ENCODE assay signal across 8 mouse cellular contexts in genomic region chr13:101509946-101510345, GRCm38 (mm10).
A peak's percentile ranks its signal among the peaks of the same experiment; 100 is the strongest.
DNase-seq lines count a peak whose midpoint lies in the region; ATAC-seq and TF ChIP-seq lines count a peak whose summit lies in the region.

No protein-coding gene starts in this region.

- H3K79me2 ChIP-seq in CH12.LX (replicated peaks; ENCODE audit: control insufficient read depth, extremely low read depth, insufficient read depth, poor library complexity, severe bottlenecking), result no peaks in the 10 kb centered on the region

- TF ChIP-seq EP300 in CH12.LX (IDR thresholded peaks at IDR 0.05; ENCODE audit: low read length), result 0 out of 2 replicates have a peak, but pooled peaks have one; percentile 11

- no peak for ATAC-seq in heart, embryonic 11.5 days (replicated peaks; ENCODE audit: insufficient number of reproducible peaks, low FRiP score, low TSS enrichment)
- ATAC-seq in forebrain, embryonic 12.5 days (ENCODE audit: low FRiP score), result no peak

- TF ChIP-seq RAD21 in CH12.LX (IDR thresholded peaks at IDR 0.05; ENCODE audit: low read depth, low read length), result peak; percentile 90

- no peak overlapping the region for H3K4me2 ChIP-seq in heart, embryonic 11.5 days
- no peak overlapping the region; the same call in 1 of the 2 replicates for H3K4me2 ChIP-seq in CH12.LX (ENCODE audit: insufficient read depth, low read depth, poor library complexity, severe bottlenecking)
- no peak overlapping the region for H3K4me2 ChIP-seq in forebrain, embryonic 12.5 days

- dilution Hi-C loops in CH12.LX (cut with MboI; ENCODE audit: extremely low pct_ligation_motif_present, extremely low pct_unique_long_range_greater_than_20kb, low sequenced_read_pairs), result no loop called here

- peak; percentile 15 for DNase-seq in heart, postnatal 4 days
- DNase-seq in CH12.LX (ENCODE audit: extremely low read depth), result peak; percentile 70
- DNase-seq in c-Kit-positive CD71-negative TER-119-negative erythroid progenitor cells, embryonic 14.5 days (ENCODE audit: low read depth), result peak; percentile 44
- DNase-seq in kidney, postnatal 14 days, result peak; percentile 42
- peak; percentile 43 for DNase-seq in retina, postnatal 1 day
- no peak for DNase-seq in right cerebral cortex, postnatal 36 days (ENCODE audit: low spot score in 2 of 2)

- TF ChIP-seq POLR2A in CH12.LX (IDR thresholded peaks at IDR 0.05; ENCODE audit: low read depth, low read length), result no peak

- H3K27ac ChIP-seq in heart, embryonic 11.5 days (ENCODE audit: low read depth, low read length), result no peak overlapping the region
- no peak overlapping the region for H3K27ac ChIP-seq in CH12.LX (ENCODE audit: insufficient read depth, low read depth)
- H3K27ac ChIP-seq in forebrain, embryonic 12.5 days, result no peak overlapping the region

- no peaks in the 10 kb centered on the region for H3K9me3 ChIP-seq in heart, embryonic 11.5 days (replicated peaks; ENCODE audit: control insufficient read depth, low read length)
- H3K9me3 ChIP-seq in CH12.LX (replicated peaks; ENCODE audit: low read length), result peaks cover 3% of the 10 kb centered on the region
- no peaks in the 10 kb centered on the region for H3K9me3 ChIP-seq in forebrain, embryonic 12.5 days

- H3K4me3 ChIP-seq in heart, embryonic 11.5 days (ENCODE audit: low read depth, low read length), result no peak overlapping the region
- no peak overlapping the region for H3K4me3 ChIP-seq in CH12.LX (replicated peaks in 1 of 3; ENCODE audit: low read depth in 2 of 3, low read length in 2 of 3, poor library complexity in 1 of 3)
- no peak overlapping the region for H3K4me3 ChIP-seq in forebrain, embryonic 12.5 days (replicated peaks)

- no peaks in the 10 kb centered on the region for H3K27me3 ChIP-seq in heart, embryonic 11.5 days (ENCODE audit: control insufficient read depth, insufficient read depth, low read length)
- no peaks in the 10 kb centered on the region for H3K27me3 ChIP-seq in CH12.LX (replicated peaks)
- H3K27me3 ChIP-seq in forebrain, embryonic 12.5 days, result no peaks in the 10 kb centered on the region

- TF ChIP-seq CTCF in CH12.LX (conservative IDR thresholded peaks at IDR 0.05 in 1 of 2, IDR thresholded peaks at IDR 0.05 in 1 of 2; ENCODE audit: low read depth in 2 of 2, low read length in 2 of 2), result peak; percentile 24 to 87; a peak in 2 of 4 replicates

- H3K4me1 ChIP-seq in heart, embryonic 11.5 days (ENCODE audit: control insufficient read depth, insufficient read depth, low read length), result no peaks in the 10 kb centered on the region
- peaks cover 0 to 12% of the 10 kb centered on the region in 2 experiments; a peak in 2 of 4 replicates for H3K4me1 ChIP-seq in CH12.LX (ENCODE audit: control insufficient read depth in 1 of 2, insufficient read depth in 2 of 2)
- no peaks in the 10 kb centered on the region for H3K4me1 ChIP-seq in forebrain, embryonic 12.5 days

- no peaks in the 10 kb centered on the region for H3K36me3 ChIP-seq in heart, embryonic 11.5 days (ENCODE audit: control insufficient read depth, insufficient read depth, low read length)
- no peaks in the 10 kb centered on the region for H3K36me3 ChIP-seq in CH12.LX (replicated peaks in 1 of 2; ENCODE audit: control insufficient read depth in 1 of 2, insufficient read depth in 1 of 2, low read length in 1 of 2)
- no peaks in the 10 kb centered on the region for H3K36me3 ChIP-seq in forebrain, embryonic 12.5 days (replicated peaks)

- in situ Hi-C loops in CH12.LX (cut with MboI; ENCODE audit: low pct_ligation_motif_present, low pct_unique_long_range_greater_than_20kb, low sequenced_read_pairs), result loop anchor here (5.0 to 25.0 kb wide), 2 partner anchors 192 to 1152 kb away; no protein-coding TSS in a partner anchor

- WGBS in heart, embryonic 11.5 days (ENCODE audit: insufficient replicate concordance), result 60% methylated on average over 1 of the region's 1 CpGs
- 71% methylated on average over 1 of the region's 1 CpGs for WGBS in forebrain, embryonic 12.5 days

- H3K9ac ChIP-seq in heart, embryonic 11.5 days (ENCODE audit: low read depth, low read length), result no peak overlapping the region
- no peak overlapping the region for H3K9ac ChIP-seq in CH12.LX (ENCODE audit: insufficient read depth, low read depth)
- H3K9ac ChIP-seq in forebrain, embryonic 12.5 days, result no peak overlapping the region

TF ChIP-seq in CH12.LX, 34 proteins besides CTCF, POLR2A, EP300 and RAD21:
- TF ChIP-seq TBP (conservative IDR thresholded peaks at IDR 0.05; ENCODE audit: low read depth, low read length) (no peak), SMC3 (IDR thresholded peaks at IDR 0.05; ENCODE audit: low read depth, low read length) (peak; percentile 89), MYC (IDR thresholded peaks at IDR 0.05; ENCODE audit: low read depth, low read length) (peak; percentile 40; the same call in 1 of the 2 replicates), PAX5 (IDR thresholded peaks at IDR 0.05; ENCODE audit: low read length) (no peak), MEF2A (IDR thresholded peaks at IDR 0.05; ENCODE audit: borderline replicate concordance, low read depth, low read length) (peak; percentile 48; the same call in 1 of the 2 replicates), JUND (conservative IDR thresholded peaks at IDR 0.05; ENCODE audit: low read depth, low read length) (no peak), USF2 (conservative IDR thresholded peaks at IDR 0.05; ENCODE audit: low read depth, low read length) (no peak), ZC3H11A (IDR thresholded peaks at IDR 0.05; ENCODE audit: low read depth, low read length) (peak; percentile 83), ZNF384 (IDR thresholded peaks at IDR 0.05; ENCODE audit: low read depth, low read length) (no peak; the same call in 1 of the 2 replicates), NELFE (IDR thresholded peaks at IDR 0.05; ENCODE audit: low read depth, low read length) (no peak), ELF1 (IDR thresholded peaks at IDR 0.05; ENCODE audit: low read depth, low read length) (peak; percentile 37; the same call in 1 of the 2 replicates), SIN3A (IDR thresholded peaks at IDR 0.05; ENCODE audit: low read length) (0 out of 2 replicates have a peak, but pooled peaks have one; percentile 45), ZKSCAN1 (IDR thresholded peaks at IDR 0.05; ENCODE audit: borderline replicate concordance, low read depth, low read length) (no peak), CHD2 (IDR thresholded peaks at IDR 0.05; ENCODE audit: low read length) (no peak)

Comparison
In these comparisons a context has a peak if more than half of its experiments do, and no peak if none do; other contexts are left out.
1. DNase-seq: peak in heart, postnatal 4 days (single experiment), CH12.LX (single experiment), c-Kit-positive CD71-negative TER-119-negative erythroid progenitor cells, embryonic 14.5 days (single experiment), kidney, postnatal 14 days (single experiment) and retina, postnatal 1 day (single experiment); none in right cerebral cortex, postnatal 36 days (0 of 2).